Mouse (Mus musculus): ENCODE measurements at regions not wholly inside any gene's neighbourhood (a gene's known extent, or its start where the extent isn't known, plus 50 kb on each side); places are given as distances from the start of the nearest gene placed in this dataset.
"Not testable (repeated sequence)": the region's sequence is repeated elsewhere in the genome, so short reads cannot be mapped to it uniquely, and the experiment has no call there.

GRCm38 (mm10) chr15:25230213-25230612 lies 183.4 kb downstream of the Basp1 start:
- H3K36me3 ChIP-seq (ENCODE audit: control insufficient read depth, insufficient read depth, low read length): no peaks in the 10 kb centered on the region
- no peaks in the 10 kb centered on the region for H3K27me3 ChIP-seq (ENCODE audit: control insufficient read depth, insufficient read depth, low read length)
- 93% methylated on average over 4 of the region's 4 CpGs for WGBS
- DNase-seq (ENCODE audit: low spot score): no peak
- H3K9ac ChIP-seq (ENCODE audit: low read length): no peak overlapping the region
- no peak overlapping the region for H3K27ac ChIP-seq (ENCODE audit: low read depth, low read length)
- no peaks in the 10 kb centered on the region for H3K9me3 ChIP-seq (ENCODE audit: control insufficient read depth, low read length)
- no peak overlapping the region for H3K4me2 ChIP-seq (ENCODE audit: low read depth)
- no peak for ATAC-seq (ENCODE audit: insufficient read depth, low FRiP score, low TSS enrichment)
- H3K4me3 ChIP-seq (ENCODE audit: low read depth, low read length): no peak overlapping the region
- no peaks in the 10 kb centered on the region for H3K4me1 ChIP-seq (ENCODE audit: control insufficient read depth, insufficient read depth, low read length)

DNA sequence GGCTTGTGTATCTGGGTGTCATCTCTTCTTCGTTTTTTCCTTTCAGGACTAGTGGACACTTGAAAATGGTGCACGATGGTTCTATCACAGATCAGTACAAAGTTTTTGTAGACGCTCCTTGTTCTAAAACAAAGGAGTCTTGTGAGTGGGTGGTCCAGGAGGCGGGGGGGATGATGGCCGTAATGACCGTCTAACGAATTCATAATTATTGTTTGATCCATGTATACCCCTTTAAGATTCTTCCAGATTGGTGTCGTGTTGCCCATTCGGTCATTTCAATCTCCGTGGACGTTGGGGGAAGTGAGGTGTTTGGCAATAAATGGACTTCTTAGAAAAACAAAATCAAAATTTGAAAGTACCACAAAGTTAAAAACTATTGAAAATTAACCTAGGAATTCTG lies 183.8 kb downstream of the Basp1 start:
- no peaks in the 10 kb centered on the region for H3K36me3 ChIP-seq (ENCODE audit: control insufficient read depth, insufficient read depth, low read length)
- H3K4me1 ChIP-seq (ENCODE audit: control insufficient read depth, insufficient read depth, low read length): no peaks in the 10 kb centered on the region
- WGBS: 91% methylated on average over 11 of the region's 11 CpGs
- H3K4me2 ChIP-seq (ENCODE audit: low read depth): no peak overlapping the region
- H3K9ac ChIP-seq (ENCODE audit: low read length): no peak overlapping the region
- H3K9me3 ChIP-seq (ENCODE audit: control insufficient read depth, low read length): no peaks in the 10 kb centered on the region
- DNase-seq (ENCODE audit: low spot score): no peak
- H3K4me3 ChIP-seq (ENCODE audit: low read depth, low read length): no peak overlapping the region
- no peak overlapping the region for H3K27ac ChIP-seq (ENCODE audit: low read depth, low read length)
- H3K27me3 ChIP-seq (ENCODE audit: control insufficient read depth, insufficient read depth, low read length): no peaks in the 10 kb centered on the region
- ATAC-seq (ENCODE audit: insufficient read depth, low FRiP score, low TSS enrichment): no peak

DNA sequence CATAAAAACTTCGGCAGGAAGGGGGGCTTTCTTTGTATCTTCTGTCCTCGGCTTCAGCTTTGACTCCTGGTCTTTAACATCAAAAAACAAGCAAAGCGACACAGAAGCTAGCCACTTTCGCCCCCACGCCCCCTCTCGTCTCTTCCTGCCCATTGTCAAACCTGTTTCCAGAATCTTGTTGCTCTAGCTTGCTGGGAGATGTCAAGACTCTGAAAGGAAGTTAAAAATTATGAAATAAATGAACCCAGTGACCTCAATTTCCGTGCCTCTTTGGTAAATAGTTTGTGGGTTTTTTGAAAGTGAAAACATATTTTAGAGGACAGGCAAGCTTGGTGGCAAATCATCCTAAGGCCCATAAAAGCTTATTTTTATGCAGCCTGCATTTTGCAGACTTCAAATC lies 186.1 kb downstream of the Basp1 start:
- H3K36me3 ChIP-seq (ENCODE audit: control insufficient read depth, insufficient read depth, low read length): no peaks in the 10 kb centered on the region
- no peak overlapping the region for H3K4me2 ChIP-seq (ENCODE audit: low read depth)
- no peak overlapping the region for H3K27ac ChIP-seq (ENCODE audit: low read depth, low read length)
- no peak for ATAC-seq (ENCODE audit: insufficient read depth, low FRiP score, low TSS enrichment)
- no peak for DNase-seq (ENCODE audit: low spot score)
- no peaks in the 10 kb centered on the region for H3K9me3 ChIP-seq (ENCODE audit: control insufficient read depth, low read length)
- H3K4me1 ChIP-seq (ENCODE audit: control insufficient read depth, insufficient read depth, low read length): no peaks in the 10 kb centered on the region
- 70% methylated on average over 7 of the region's 7 CpGs for WGBS
- no peak overlapping the region for H3K4me3 ChIP-seq (ENCODE audit: low read depth, low read length)
- H3K27me3 ChIP-seq (ENCODE audit: control insufficient read depth, insufficient read depth, low read length): no peaks in the 10 kb centered on the region
- no peak overlapping the region for H3K9ac ChIP-seq (ENCODE audit: low read length)

DNA sequence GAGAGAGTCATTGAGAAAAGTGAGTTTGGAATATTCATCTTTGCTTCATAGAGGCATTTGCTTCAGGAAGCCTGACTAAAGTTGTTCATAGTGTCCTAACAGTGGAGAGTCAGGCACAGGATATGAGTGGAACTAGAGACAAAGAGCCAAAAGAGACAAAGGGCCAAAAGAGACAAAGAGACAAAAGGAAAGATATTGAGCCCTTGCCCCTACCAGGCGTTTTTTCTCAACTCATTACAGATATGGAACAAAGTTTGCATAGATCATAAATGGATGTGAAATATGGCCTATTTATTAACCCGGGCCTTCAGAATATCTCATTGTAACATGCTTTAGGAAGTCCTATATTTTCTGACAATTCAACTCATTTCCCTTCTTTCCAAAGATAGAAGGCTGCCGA lies 187.6 kb downstream of the Basp1 start:
- Histone ChIP-seq H3K9ac (ENCODE audit: low read length) (no peak overlapping the region), H3K9me3 (ENCODE audit: control insufficient read depth, low read length) (no peaks in the 10 kb centered on the region), H3K36me3 (ENCODE audit: control insufficient read depth, insufficient read depth, low read length) (no peaks in the 10 kb centered on the region), H3K4me3 (ENCODE audit: low read depth, low read length) (no peak overlapping the region), H3K4me2 (ENCODE audit: low read depth) (no peak overlapping the region), H3K27ac (ENCODE audit: low read depth, low read length) (no peak overlapping the region), H3K4me1 (ENCODE audit: control insufficient read depth, insufficient read depth, low read length) (no peaks in the 10 kb centered on the region), H3K27me3 (ENCODE audit: control insufficient read depth, insufficient read depth, low read length) (no peaks in the 10 kb centered on the region)
- 23% methylated on average over 3 of the region's 3 CpGs for WGBS
- DNase-seq (ENCODE audit: low spot score) (no peak), ATAC-seq (ENCODE audit: insufficient read depth, low FRiP score, low TSS enrichment) (no peak)

DNA sequence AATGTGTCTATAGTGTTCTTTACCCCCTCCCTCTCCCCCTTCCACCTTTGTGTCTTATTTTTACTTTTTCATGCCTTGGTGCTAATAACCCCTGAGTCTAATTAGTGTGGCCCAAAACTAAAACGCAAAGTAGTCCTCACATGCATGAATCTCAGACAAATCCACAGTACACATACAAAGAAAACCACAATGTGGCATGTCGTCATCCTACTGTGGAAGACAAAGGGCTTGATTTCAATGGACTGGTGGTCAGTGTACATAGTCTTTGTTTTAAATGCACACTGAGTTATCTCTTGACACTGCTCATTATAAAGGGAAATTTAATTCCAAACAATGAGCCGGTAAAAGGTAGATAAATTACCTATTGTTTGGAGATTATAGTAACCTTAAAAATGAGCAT lies 188.1 kb downstream of the Basp1 start:
- no peak overlapping the region for H3K27ac ChIP-seq (ENCODE audit: low read depth, low read length)
- H3K9me3 ChIP-seq (ENCODE audit: control insufficient read depth, low read length): no peaks in the 10 kb centered on the region
- H3K9ac ChIP-seq (ENCODE audit: low read length): no peak overlapping the region
- DNase-seq (ENCODE audit: low spot score) (no peak), ATAC-seq (ENCODE audit: insufficient read depth, low FRiP score, low TSS enrichment) (no peak)
- WGBS: 49% methylated on average over 3 of the region's 3 CpGs
- H3K36me3 ChIP-seq (ENCODE audit: control insufficient read depth, insufficient read depth, low read length): no peaks in the 10 kb centered on the region
- H3K27me3 ChIP-seq (ENCODE audit: control insufficient read depth, insufficient read depth, low read length): no peaks in the 10 kb centered on the region
- H3K4me2 ChIP-seq (ENCODE audit: low read depth): no peak overlapping the region
- H3K4me3 ChIP-seq (ENCODE audit: low read depth, low read length): no peak overlapping the region
- H3K4me1 ChIP-seq (ENCODE audit: control insufficient read depth, insufficient read depth, low read length): no peaks in the 10 kb centered on the region

DNA sequence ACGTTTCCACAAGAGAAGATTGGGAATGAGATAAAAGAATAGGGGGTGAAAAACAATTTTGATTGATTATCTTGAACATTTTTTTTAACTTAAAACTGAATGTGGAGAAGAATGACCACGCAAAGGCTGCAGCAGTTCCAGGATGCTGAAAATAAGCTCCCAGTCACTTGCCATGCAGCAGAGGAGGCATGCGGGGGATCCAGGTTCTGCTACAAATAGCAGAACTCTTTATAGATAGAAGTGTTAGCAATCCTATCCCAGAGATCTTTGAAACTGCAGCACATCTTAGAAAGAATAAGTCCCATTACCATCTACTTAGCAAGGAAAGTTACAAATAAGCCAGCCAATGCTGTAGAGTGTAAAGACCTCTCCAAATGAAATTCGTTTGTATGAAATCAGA lies 191.8 kb downstream of the Basp1 start:
- H3K4me2 ChIP-seq (ENCODE audit: low read depth): no peak overlapping the region
- no peaks in the 10 kb centered on the region for H3K27me3 ChIP-seq (ENCODE audit: control insufficient read depth, insufficient read depth, low read length)
- DNase-seq (ENCODE audit: low spot score) (no peak), ATAC-seq (ENCODE audit: insufficient read depth, low FRiP score, low TSS enrichment) (no peak)
- no peak overlapping the region for H3K27ac ChIP-seq (ENCODE audit: low read depth, low read length)
- no peak overlapping the region for H3K4me3 ChIP-seq (ENCODE audit: low read depth, low read length)
- no peaks in the 10 kb centered on the region for H3K36me3 ChIP-seq (ENCODE audit: control insufficient read depth, insufficient read depth, low read length)
- no peaks in the 10 kb centered on the region for H3K4me1 ChIP-seq (ENCODE audit: control insufficient read depth, insufficient read depth, low read length)
- 85% methylated on average over 4 of the region's 4 CpGs for WGBS
- no peak overlapping the region for H3K9ac ChIP-seq (ENCODE audit: low read length)
- H3K9me3 ChIP-seq (ENCODE audit: control insufficient read depth, low read length): no peaks in the 10 kb centered on the region

- no peaks in the 10 kb centered on the region for H3K9me3 ChIP-seq (ENCODE audit: control insufficient read depth, low read length)
- no peak for DNase-seq (ENCODE audit: low spot score)
- H3K36me3 ChIP-seq (ENCODE audit: control insufficient read depth, insufficient read depth, low read length): no peaks in the 10 kb centered on the region
- H3K9ac ChIP-seq (ENCODE audit: low read length): no peak overlapping the region
- no peak overlapping the region for H3K27ac ChIP-seq (ENCODE audit: low read depth, low read length)
- H3K27me3 ChIP-seq (ENCODE audit: control insufficient read depth, insufficient read depth, low read length): no peaks in the 10 kb centered on the region
- 96% methylated on average over 1 of the region's 1 CpGs for WGBS
- no peak overlapping the region for H3K4me3 ChIP-seq (ENCODE audit: low read depth, low read length)
- H3K4me1 ChIP-seq (ENCODE audit: control insufficient read depth, insufficient read depth, low read length): no peaks in the 10 kb centered on the region
- no peak for ATAC-seq (ENCODE audit: insufficient read depth, low FRiP score, low TSS enrichment)
- H3K4me2 ChIP-seq (ENCODE audit: low read depth): no peak overlapping the region
Observed at GRCm38 (mm10) chr15:25216375-25216774, 197.2 kb downstream of the Basp1 start.

DNA sequence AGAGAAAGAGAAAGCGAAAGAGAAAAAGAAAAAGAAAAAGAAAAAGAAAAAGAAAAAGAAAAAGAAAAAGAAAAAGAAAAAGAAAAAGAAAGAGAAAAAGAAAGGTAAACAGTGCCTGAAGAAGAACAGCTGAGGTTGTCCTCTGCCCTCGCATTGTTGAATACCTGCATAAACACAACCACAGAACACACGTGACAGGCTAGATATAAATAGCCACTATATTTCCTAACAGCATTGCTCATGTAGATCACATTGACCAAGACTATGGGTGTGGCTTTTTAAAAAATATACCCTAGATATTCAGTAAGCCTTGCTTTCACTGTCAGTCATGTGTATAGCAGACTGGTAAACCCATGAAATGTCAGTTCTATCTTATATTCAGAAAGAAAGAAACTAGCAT lies 211.5 kb downstream of the Basp1 start:
- H3K4me3 ChIP-seq (ENCODE audit: low read depth, low read length): no peak overlapping the region
- no peaks in the 10 kb centered on the region for H3K9me3 ChIP-seq (ENCODE audit: control insufficient read depth, low read length)
- ATAC-seq (ENCODE audit: insufficient read depth, low FRiP score, low TSS enrichment) (no peak), DNase-seq (ENCODE audit: low spot score) (no peak)
- H3K36me3 ChIP-seq (ENCODE audit: control insufficient read depth, insufficient read depth, low read length): no peaks in the 10 kb centered on the region
- no peak overlapping the region for H3K27ac ChIP-seq (ENCODE audit: low read depth, low read length)
- no peak overlapping the region for H3K9ac ChIP-seq (ENCODE audit: low read length)
- no peak overlapping the region for H3K4me2 ChIP-seq (ENCODE audit: low read depth)
- H3K4me1 ChIP-seq (ENCODE audit: control insufficient read depth, insufficient read depth, low read length): no peaks in the 10 kb centered on the region
- no peaks in the 10 kb centered on the region for H3K27me3 ChIP-seq (ENCODE audit: control insufficient read depth, insufficient read depth, low read length)
- 97% methylated on average over 3 of the region's 3 CpGs for WGBS

GRCm38 (mm10) chr15:25200249-25200648 lies 213.3 kb downstream of the Basp1 start:
- not testable (repeated sequence) for ATAC-seq (ENCODE audit: insufficient read depth, low FRiP score, low TSS enrichment); H3K9me3 ChIP-seq (ENCODE audit: control insufficient read depth, low read length); H3K9ac ChIP-seq (ENCODE audit: low read length); H3K36me3 ChIP-seq (ENCODE audit: control insufficient read depth, insufficient read depth, low read length); DNase-seq (ENCODE audit: low spot score); H3K4me1 ChIP-seq (ENCODE audit: control insufficient read depth, insufficient read depth, low read length); H3K27ac ChIP-seq (ENCODE audit: low read depth, low read length); H3K4me3 ChIP-seq (ENCODE audit: low read depth, low read length); H3K27me3 ChIP-seq (ENCODE audit: control insufficient read depth, insufficient read depth, low read length); H3K4me2 ChIP-seq (ENCODE audit: low read depth)
- 92% methylated on average over 23 of the region's 23 CpGs for WGBS

All from neural tube, embryonic 11.5 days (tissue).